34 mouse cellular contexts compared by ENCODE assay signal in genomic region chr5:67650021-67650420, GRCm38 (mm10).
"Had no signal": no experiment of that assay in that cellular context is flagged by ENCODE, and none has a peak within 500 bp of the region (broad histone marks: within the 10 kb centered on the region; RNA-seq: fewer than 3 reads in every experiment).

No protein-coding gene starts in this region.

- H3K4me1 ChIP-seq: hindbrain, embryonic 12.5 days; hindbrain, embryonic 13.5 days; hindbrain, embryonic 15.5 days; intestine, embryonic 15.5 days had no signal

- H3K4me3 ChIP-seq: heart, embryonic 13.5 days; heart, embryonic 15.5 days; hindbrain, embryonic 10.5 days; hindbrain, embryonic 12.5 days; hindbrain, embryonic 13.5 days; hindbrain, embryonic 15.5 days; intestine, embryonic 15.5 days; kidney, embryonic 15.5 days; layer of hippocampus, adult 2 months; left cerebral cortex, adult 2 months had no signal

- H3K9me3 ChIP-seq: heart, embryonic 13.5 days; heart, embryonic 15.5 days; hindbrain, embryonic 10.5 days; hindbrain, embryonic 12.5 days; hindbrain, embryonic 13.5 days; hindbrain, embryonic 15.5 days; intestine, embryonic 15.5 days; kidney, embryonic 15.5 days had no signal

- H3K36me3 ChIP-seq: heart, embryonic 13.5 days; heart, embryonic 15.5 days; intestine, embryonic 15.5 days had no signal

- H3K9ac ChIP-seq: heart, embryonic 13.5 days; heart, embryonic 15.5 days; hindbrain, embryonic 12.5 days; hindbrain, embryonic 13.5 days; hindbrain, embryonic 14.5 days; hindbrain, embryonic 15.5 days; intestine, embryonic 15.5 days; kidney, embryonic 15.5 days had no signal

- DNase-seq: heart, postnatal 10 days; heart, postnatal 14 days; heart, postnatal 36 days; heart, postnatal 4 days; kidney, adult 11 months; kidney, adult 18-20 months; kidney, adult 2 months; kidney, adult 8-10 months; kidney, adult 9 months; kidney, postnatal 10 days; kidney, postnatal 14 days; kidney, postnatal 25 days; kidney, postnatal 36 days; kidney, postnatal 4 days; layer of hippocampus, adult 9-11 months; layer of hippocampus, postnatal 36 days had no signal

- ATAC-seq: hindbrain, embryonic 16.5 days; hindbrain, postnatal 0 days; inflammation-experienced regulatory T-cells, adult 6 months; intestine, embryonic 15.5 days; intestine, embryonic 16.5 days; intestine, postnatal 0 days had no signal

- H3K4me2 ChIP-seq: heart, embryonic 11.5 days; heart, embryonic 13.5 days; heart, embryonic 15.5 days; hindbrain, embryonic 12.5 days; hindbrain, embryonic 13.5 days; hindbrain, embryonic 14.5 days; hindbrain, embryonic 15.5 days; intestine, embryonic 15.5 days; kidney, embryonic 15.5 days had no signal

- H3K27me3 ChIP-seq: heart, embryonic 13.5 days; heart, embryonic 15.5 days; intestine, embryonic 15.5 days; kidney, embryonic 15.5 days had no signal

- H3K27ac ChIP-seq: heart, embryonic 13.5 days; heart, embryonic 15.5 days; hindbrain, embryonic 10.5 days; hindbrain, embryonic 12.5 days; hindbrain, embryonic 13.5 days; hindbrain, embryonic 14.5 days; hindbrain, embryonic 15.5 days; hindbrain, postnatal 0 days; intestine, embryonic 15.5 days; kidney, embryonic 15.5 days; kidney, postnatal 0 days; layer of hippocampus, adult 2 months; left cerebral cortex, adult 2 months had no signal
